Mouse (Mus musculus) CD4-positive helper T cell, adult 2 months (primary cell): ENCODE data around the gene Rmnd1.
"Not testable (repeated sequence)": the region's sequence is repeated elsewhere in the genome, so short reads cannot be mapped to it uniquely, and the experiment has no call there.

ENCODE experiments used
- DNase-seq: peaks from one replicate; pipeline ENCODE4 v3.0.0-alpha.2; 2012; ENCODE audit warnings: low read depth, missing footprints, low spot score

Gene Rmnd1

GRCm38 (mm10) chr10:4432123-4432931 is at the start of gene Rmnd1, which contains the start of gene Armt1:
Rmnd1 (minus strand) TSS chr10:4432388.
Armt1 (plus strand) TSS chr10:4432467.
- DNase-seq = peak; percentile 98

GRCm38 (mm10) chr10:4481695-4482094 is 49.5 kb upstream of the Rmnd1 start:
- DNase-seq = no peak

- no peak for DNase-seq
Measured at GRCm38 (mm10) chr10:4480929-4481328, 48.7 kb upstream of the Rmnd1 start.

GRCm38 (mm10) chr10:4476604-4477003 is 44.4 kb upstream of the Rmnd1 start:
- no peak for DNase-seq

- no peak for DNase-seq
Measured at GRCm38 (mm10) chr10:4475431-4475830, 43.2 kb upstream of the Rmnd1 start.

GRCm38 (mm10) chr10:4473591-4473993 is 41.4 kb upstream of the Rmnd1 start:
- no peak for DNase-seq

GRCm38 (mm10) chr10:4469406-4469805 is 37.2 kb upstream of the Rmnd1 start:
- no peak for DNase-seq

GRCm38 (mm10) chr10:4465799-4466198 is 33.6 kb upstream of the Rmnd1 start:
- no peak for DNase-seq

- DNase-seq = peak; percentile 12
Measured at GRCm38 (mm10) chr10:4460201-4460600, 28.0 kb upstream of the Rmnd1 start.

- DNase-seq = no peak
Measured at GRCm38 (mm10) chr10:4456409-4456808, 24.2 kb upstream of the Rmnd1 start.

- DNase-seq = no peak
Measured at GRCm38 (mm10) chr10:4435416-4435815, 3.2 kb upstream of the Rmnd1 start.

GRCm38 (mm10) chr10:4433871-4434270 is 1.7 kb upstream of the Rmnd1 start:
- not testable (repeated sequence) for DNase-seq

GRCm38 (mm10) chr10:4432996-4433755 is 988 bp upstream of the Rmnd1 start:
- peak; percentile 40 for DNase-seq

GRCm38 (mm10) chr10:4431746-4432122 is 454 bp downstream of the Rmnd1 start:
- no peak for DNase-seq

GRCm38 (mm10) chr10:4430826-4431225 is 1.4 kb downstream of the Rmnd1 start:
- DNase-seq = no peak

- DNase-seq = no peak
Measured at GRCm38 (mm10) chr10:4430399-4430798, 1.8 kb downstream of the Rmnd1 start.

- DNase-seq = no peak
Measured at GRCm38 (mm10) chr10:4425245-4425644, 6.9 kb downstream of the Rmnd1 start.

- no peak for DNase-seq
Measured at GRCm38 (mm10) chr10:4407191-4407590, 25.0 kb downstream of the Rmnd1 start.

GRCm38 (mm10) chr10:4405511-4405910 is 26.7 kb downstream of the Rmnd1 start:
- DNase-seq = no peak

GRCm38 (mm10) chr10:4404895-4405491 is 27.2 kb downstream of the Rmnd1 start:
- DNase-seq = peak; percentile 63

- no peak for DNase-seq
Measured at GRCm38 (mm10) chr10:4398058-4398457, 34.1 kb downstream of the Rmnd1 start.

- no peak for DNase-seq
Measured at GRCm38 (mm10) chr10:4395321-4395720, 36.9 kb downstream of the Rmnd1 start.
